Mouse (Mus musculus) liver, embryonic 14.5 days (tissue): ENCODE measurements at regions not wholly inside any gene's neighbourhood (a gene's known extent, or its start where the extent isn't known, plus 50 kb on each side); places are given as distances from the start of the nearest gene placed in this dataset.

ENCODE experiments used
- CTCF ChIP-seq: IDR thresholded peaks from 2 replicates; pipeline ENCODE4 v1.5.1; 2016; ENCODE audit warnings: antibody characterized with exemption, low read depth, control low read depth
- EP300 ChIP-seq: IDR thresholded peaks from 2 replicates; pipeline ENCODE4 v1.6.1; 2016; ENCODE audit warnings: antibody characterized with exemption, low read depth

GRCm38 (mm10) chr11:71636785-71637184 lies 112.9 kb upstream of the Wscd1 start:
- no peak for TF ChIP-seq EP300
- no peak for TF ChIP-seq CTCF
